Mouse (Mus musculus) liver, postnatal 0 days (tissue): ENCODE results near the gene Twist2.

ENCODE experiments used
- CTCF ChIP-seq: sonication (generic); IDR thresholded peaks from 2 replicates; pipeline ENCODE4 v1.5.1; 2016; ENCODE audit warnings: antibody characterized with exemption, low read depth
- EP300 ChIP-seq: IDR thresholded peaks from 2 replicates; pipeline ENCODE4 v1.6.1; 2016; ENCODE audit warnings: antibody characterized with exemption, low read depth, mild to moderate bottlenecking

- TF ChIP-seq EP300 (no peak), CTCF (no peak)
Measured at GRCm38 (mm10) chr1:91856771-91857664, 55.8 kb downstream of the Twist2 start.
